Mouse (Mus musculus): ENCODE data around the gene Olfr651. TPM values are rescaled to one million over a fixed set of nuclear protein-coding genes. Genes with fewer than 3 reads are reported as not detected.
"Not testable (repeated sequence)": the region's sequence is repeated elsewhere in the genome, so short reads cannot be mapped to it uniquely, and the experiment has no call there.

Olfr651 gene
- not detected in 2 replicates for polyA plus RNA-seq (2015; fragmentation: Nextera tagmentation; extraction: Ambion mirVana)

GRCm38 (mm10) chr7:104549833-104550232 lies at the start of gene Olfr651:
Gene Olfr651, plus strand, starts transcription at chr7:104550133.
- no peaks in the 10 kb centered on the region for H3K4me1 ChIP-seq (ENCODE audit: control insufficient read depth, insufficient read depth, low read depth, low read length)
- no peak within 1 kb of the TSS for H3K27ac ChIP-seq (ENCODE audit: low read depth, low read length)
- no peaks in the 10 kb centered on the region for H3K36me3 ChIP-seq (ENCODE audit: control insufficient read depth, insufficient read depth, low read length)
- no peaks in the 10 kb centered on the region for H3K27me3 ChIP-seq (replicated peaks; ENCODE audit: control insufficient read depth, insufficient read depth, low read length)
- no peaks in the 10 kb centered on the region for H3K9me3 ChIP-seq (ENCODE audit: control insufficient read depth, low read length)
- H3K4me3 ChIP-seq (ENCODE audit: low read length): no peak within 1 kb of the TSS
- ATAC-seq: no peak
- 86% methylated on average over 5 of the region's 5 CpGs for WGBS
- no peak within 1 kb of the TSS for H3K4me2 ChIP-seq (ENCODE audit: low read length)
- H3K9ac ChIP-seq (ENCODE audit: low read depth, low read length): no peak within 1 kb of the TSS

- not testable (repeated sequence) for H3K4me2 ChIP-seq (ENCODE audit: low read length); H3K4me1 ChIP-seq (ENCODE audit: control insufficient read depth, insufficient read depth, low read depth, low read length); H3K27ac ChIP-seq (ENCODE audit: low read depth, low read length); H3K9me3 ChIP-seq (ENCODE audit: control insufficient read depth, low read length); H3K9ac ChIP-seq (ENCODE audit: low read depth, low read length); H3K4me3 ChIP-seq (ENCODE audit: low read length); H3K27me3 ChIP-seq (replicated peaks; ENCODE audit: control insufficient read depth, insufficient read depth, low read length); H3K36me3 ChIP-seq (ENCODE audit: control insufficient read depth, insufficient read depth, low read length); ATAC-seq
- 69% methylated on average over 6 of the region's 6 CpGs for WGBS
These were observed 48.7 kb upstream of the Olfr651 start for GRCm38 (mm10) chr7:104501186-104501585.

GRCm38 (mm10) chr7:104501589-104502371 lies 48.2 kb upstream of the Olfr651 start:
- 4% methylated on average over 27 of the region's 59 CpGs for WGBS
- Histone ChIP-seq H3K4me1 (ENCODE audit: control insufficient read depth, insufficient read depth, low read depth, low read length) (no peaks in the 10 kb centered on the region), H3K9me3 (ENCODE audit: control insufficient read depth, low read length) (no peaks in the 10 kb centered on the region), H3K9ac (ENCODE audit: low read depth, low read length) (peak overlapping the region; percentile 64), H3K36me3 (ENCODE audit: control insufficient read depth, insufficient read depth, low read length) (no peaks in the 10 kb centered on the region), H3K27me3 (replicated peaks; ENCODE audit: control insufficient read depth, insufficient read depth, low read length) (no peaks in the 10 kb centered on the region), H3K27ac (ENCODE audit: low read depth, low read length) (no peak overlapping the region), H3K4me3 (ENCODE audit: low read length) (peak overlapping the region; percentile 57), H3K4me2 (ENCODE audit: low read length) (peak overlapping the region; percentile 65)
- ATAC-seq: peak; percentile 97

- H3K9ac ChIP-seq (ENCODE audit: low read depth, low read length); H3K27ac ChIP-seq (ENCODE audit: low read depth, low read length); H3K4me3 ChIP-seq (ENCODE audit: low read length); H3K9me3 ChIP-seq (ENCODE audit: control insufficient read depth, low read length); H3K4me2 ChIP-seq (ENCODE audit: low read length); ATAC-seq; H3K36me3 ChIP-seq (ENCODE audit: control insufficient read depth, insufficient read depth, low read length); H3K27me3 ChIP-seq (replicated peaks; ENCODE audit: control insufficient read depth, insufficient read depth, low read length); H3K4me1 ChIP-seq (ENCODE audit: control insufficient read depth, insufficient read depth, low read depth, low read length): not testable (repeated sequence)
These were observed 42.4 kb upstream of the Olfr651 start, which contains the start of gene Trim30d for GRCm38 (mm10) chr7:104507421-104508065. Gene Trim30d, minus strand, starts transcription at chr7:104507849.

GRCm38 (mm10) chr7:104552700-104553099 lies 2.8 kb downstream of the Olfr651 start:
- H3K36me3 ChIP-seq (ENCODE audit: control insufficient read depth, insufficient read depth, low read length): no peaks in the 10 kb centered on the region
- WGBS: 75% methylated on average over 1 of the region's 1 CpGs
- no peaks in the 10 kb centered on the region for H3K9me3 ChIP-seq (ENCODE audit: control insufficient read depth, low read length)
- H3K27ac ChIP-seq (ENCODE audit: low read depth, low read length): no peak overlapping the region
- ATAC-seq: no peak
- no peaks in the 10 kb centered on the region for H3K4me1 ChIP-seq (ENCODE audit: control insufficient read depth, insufficient read depth, low read depth, low read length)
- no peak overlapping the region for H3K9ac ChIP-seq (ENCODE audit: low read depth, low read length)
- H3K4me3 ChIP-seq (ENCODE audit: low read length): no peak overlapping the region
- H3K27me3 ChIP-seq (replicated peaks; ENCODE audit: control insufficient read depth, insufficient read depth, low read length): no peaks in the 10 kb centered on the region
- H3K4me2 ChIP-seq (ENCODE audit: low read length): no peak overlapping the region

GRCm38 (mm10) chr7:104560601-104561000 lies 10.7 kb downstream of the Olfr651 start, which contains the start of gene Olfr652:
Gene Olfr652, plus strand, starts transcription at chr7:104560901.
- no peaks in the 10 kb centered on the region for H3K9me3 ChIP-seq (ENCODE audit: control insufficient read depth, low read length)

GRCm38 (mm10) chr7:104577014-104577413 lies 27.1 kb downstream of the Olfr651 start, which contains the start of gene Olfr653:
Gene Olfr653, plus strand, starts transcription at chr7:104577314.
- 69% methylated on average over 2 of the region's 2 CpGs for WGBS
- H3K36me3 ChIP-seq (ENCODE audit: control insufficient read depth, insufficient read depth, low read length): no peaks in the 10 kb centered on the region
- no peaks in the 10 kb centered on the region for H3K9me3 ChIP-seq (ENCODE audit: control insufficient read depth, low read length)
- no peak within 1 kb of the TSS for H3K27ac ChIP-seq (ENCODE audit: low read depth, low read length)
- no peaks in the 10 kb centered on the region for H3K4me1 ChIP-seq (ENCODE audit: control insufficient read depth, insufficient read depth, low read depth, low read length)
- no peak within 1 kb of the TSS for H3K4me2 ChIP-seq (ENCODE audit: low read length)
- H3K9ac ChIP-seq (ENCODE audit: low read depth, low read length): no peak within 1 kb of the TSS
- no peaks in the 10 kb centered on the region for H3K27me3 ChIP-seq (replicated peaks; ENCODE audit: control insufficient read depth, insufficient read depth, low read length)
- ATAC-seq: no peak
- no peak within 1 kb of the TSS for H3K4me3 ChIP-seq (ENCODE audit: low read length)

More at GRCm38 (mm10) chr7:104560601-104561000, 10.7 kb downstream of the Olfr651 start, which contains the start of gene Olfr652:
- Histone ChIP-seq H3K27ac (ENCODE audit: low read depth, low read length) (no peak within 1 kb of the TSS), H3K27me3 (replicated peaks; ENCODE audit: control insufficient read depth, insufficient read depth, low read length) (no peaks in the 10 kb centered on the region), H3K36me3 (ENCODE audit: control insufficient read depth, insufficient read depth, low read length) (no peaks in the 10 kb centered on the region), H3K9ac (ENCODE audit: low read depth, low read length) (no peak within 1 kb of the TSS), H3K4me3 (ENCODE audit: low read length) (no peak within 1 kb of the TSS), H3K4me2 (ENCODE audit: low read length) (no peak within 1 kb of the TSS), H3K4me1 (ENCODE audit: control insufficient read depth, insufficient read depth, low read depth, low read length) (no peaks in the 10 kb centered on the region)
- ATAC-seq: no peak

GRCm38 (mm10) chr7:104580846-104581245 lies 30.9 kb downstream of the Olfr651 start:
- H3K27me3 ChIP-seq (replicated peaks; ENCODE audit: control insufficient read depth, insufficient read depth, low read length): no peaks in the 10 kb centered on the region
- H3K27ac ChIP-seq (ENCODE audit: low read depth, low read length): no peak overlapping the region
- H3K4me1 ChIP-seq (ENCODE audit: control insufficient read depth, insufficient read depth, low read depth, low read length): no peaks in the 10 kb centered on the region
- no peaks in the 10 kb centered on the region for H3K36me3 ChIP-seq (ENCODE audit: control insufficient read depth, insufficient read depth, low read length)
- no peak for ATAC-seq
- no peak overlapping the region for H3K9ac ChIP-seq (ENCODE audit: low read depth, low read length)
- 89% methylated on average over 4 of the region's 4 CpGs for WGBS
- H3K9me3 ChIP-seq (ENCODE audit: control insufficient read depth, low read length): no peaks in the 10 kb centered on the region
- no peak overlapping the region for H3K4me3 ChIP-seq (ENCODE audit: low read length)
- H3K4me2 ChIP-seq (ENCODE audit: low read length): no peak overlapping the region

GRCm38 (mm10) chr7:104581429-104581828 lies 31.5 kb downstream of the Olfr651 start:
- Histone ChIP-seq H3K27me3 (replicated peaks; ENCODE audit: control insufficient read depth, insufficient read depth, low read length) (no peaks in the 10 kb centered on the region), H3K27ac (ENCODE audit: low read depth, low read length) (no peak overlapping the region), H3K4me2 (ENCODE audit: low read length) (no peak overlapping the region), H3K9ac (ENCODE audit: low read depth, low read length) (no peak overlapping the region), H3K9me3 (ENCODE audit: control insufficient read depth, low read length) (no peaks in the 10 kb centered on the region), H3K4me1 (ENCODE audit: control insufficient read depth, insufficient read depth, low read depth, low read length) (no peaks in the 10 kb centered on the region), H3K36me3 (ENCODE audit: control insufficient read depth, insufficient read depth, low read length) (no peaks in the 10 kb centered on the region), H3K4me3 (ENCODE audit: low read length) (no peak overlapping the region)
- no peak for ATAC-seq
- WGBS: 90% methylated on average over 4 of the region's 4 CpGs
